Mouse (Mus musculus) kidney, postnatal 36 days (tissue): ENCODE measurements around the gene Iffo2.

Source experiments
- DNase-seq, 2 experiments: peaks; one replicate each; pipeline ENCODE4 v3.0.0; 2021 to 2022; ENCODE audit warnings: mixed read lengths in 2 of 2

Iffo2 gene

GRCm38 (mm10) chr4:139535127-139535695, 4.9 kb downstream of the Iffo2 start:
- DNase-seq, result peak; percentile 75 to 77

- DNase-seq, result no peak
Measured at GRCm38 (mm10) chr4:139535719-139536118, 5.4 kb downstream of the Iffo2 start.

- no peak for DNase-seq
Measured at GRCm38 (mm10) chr4:139536706-139537105, 6.4 kb downstream of the Iffo2 start.

GRCm38 (mm10) chr4:139540784-139541183, 10.4 kb downstream of the Iffo2 start:
- no peak for DNase-seq

GRCm38 (mm10) chr4:139545791-139546190, 15.4 kb downstream of the Iffo2 start:
- no peak for DNase-seq

- no peak for DNase-seq
Measured at GRCm38 (mm10) chr4:139549448-139549847, 19.1 kb downstream of the Iffo2 start.

- no peak for DNase-seq
Measured at GRCm38 (mm10) chr4:139555235-139555634, 24.9 kb downstream of the Iffo2 start.

GRCm38 (mm10) chr4:139555951-139556350, 25.6 kb downstream of the Iffo2 start:
- peak in 1 of 2 experiments; percentile 34 for DNase-seq

- no peak for DNase-seq
Measured at GRCm38 (mm10) chr4:139568361-139568760, 38.0 kb downstream of the Iffo2 start.

- peak in 1 of 2 experiments; percentile 58 for DNase-seq
Measured at GRCm38 (mm10) chr4:139570756-139571155, 40.4 kb downstream of the Iffo2 start.

GRCm38 (mm10) chr4:139572928-139573512, 42.7 kb downstream of the Iffo2 start:
- DNase-seq, result peak; percentile 53 to 58

GRCm38 (mm10) chr4:139574156-139574798, 43.9 kb downstream of the Iffo2 start:
- DNase-seq, result peak; percentile 100

GRCm38 (mm10) chr4:139574799-139575672, 44.7 kb downstream of the Iffo2 start:
- DNase-seq, result peak; percentile 35 to 69

- DNase-seq, result no peak
Measured at GRCm38 (mm10) chr4:139575673-139576003, 45.3 kb downstream of the Iffo2 start.

GRCm38 (mm10) chr4:139576251-139576880, 46.0 kb downstream of the Iffo2 start:
- no peak for DNase-seq

GRCm38 (mm10) chr4:139577006-139577405, 46.7 kb downstream of the Iffo2 start:
- DNase-seq, result no peak

GRCm38 (mm10) chr4:139578389-139578788, 48.0 kb downstream of the Iffo2 start:
- DNase-seq, result no peak

GRCm38 (mm10) chr4:139579003-139579402, 48.7 kb downstream of the Iffo2 start:
- no peak for DNase-seq

- no peak for DNase-seq
Measured at GRCm38 (mm10) chr4:139579466-139579865, 49.1 kb downstream of the Iffo2 start.

- DNase-seq, result peak; percentile 64 to 75
Measured at GRCm38 (mm10) chr4:139580663-139581336, 50.5 kb downstream of the Iffo2 start.

- peak; percentile 59 to 78 for DNase-seq
Measured at GRCm38 (mm10) chr4:139581427-139582051, 51.2 kb downstream of the Iffo2 start.

- no peak for DNase-seq
Measured at GRCm38 (mm10) chr4:139582346-139582745, 52.0 kb downstream of the Iffo2 start.
